Mouse (Mus musculus): ENCODE data around the gene E030030I06Rik. TPM values are rescaled to one million over a fixed set of nuclear protein-coding genes. Genes with fewer than 3 reads are reported as not detected.
"Not testable (repeated sequence)": the region's sequence is repeated elsewhere in the genome, so short reads cannot be mapped to it uniquely, and the experiment has no call there.

E030030I06Rik gene
- polyA plus RNA-seq, 1 experiment from 2014 or later: 17.1 TPM

- H3K4me1 ChIP-seq (replicated peaks; ENCODE audit: control insufficient read depth, insufficient read depth, low read length); H3K27ac ChIP-seq (ENCODE audit: low read depth, low read length); H3K9me3 ChIP-seq (ENCODE audit: control insufficient read depth); H3K36me3 ChIP-seq (ENCODE audit: control insufficient read depth, insufficient read depth); H3K9ac ChIP-seq (ENCODE audit: low read depth, low read length): not testable (repeated sequence)
- peak; percentile 80 for ATAC-seq
- Histone ChIP-seq H3K4me2 (replicated peaks; ENCODE audit: low read depth) (peak within 1 kb of the TSS; percentile 68), H3K27me3 (replicated peaks; ENCODE audit: control insufficient read depth, insufficient read depth, low read length) (peaks cover 61% of the 10 kb centered on the region), H3K4me3 (ENCODE audit: low read depth, low read length) (peak within 1 kb of the TSS; percentile 38)
- peak; percentile 57 for TF ChIP-seq CTCF (IDR thresholded peaks at IDR 0.05; ENCODE audit: low read depth)
- under 1% methylated on average over 48 of the region's 48 CpGs for WGBS
These were observed 9.4 kb upstream of the E030030I06Rik start, which contains the start of the genes Raet1e and H60b for GRCm38 (mm10) chr10:22158310-22158999. Raet1e (plus strand) TSS chr10:22158569. H60b (plus strand) TSS chr10:22158586.

- WGBS: 43% methylated on average over 3 of the region's 3 CpGs
- peaks cover 68% of the 10 kb centered on the region for H3K27me3 ChIP-seq (replicated peaks; ENCODE audit: control insufficient read depth, insufficient read depth, low read length)
- no peak overlapping the region for H3K27ac ChIP-seq (ENCODE audit: low read depth, low read length)
- H3K9ac ChIP-seq (ENCODE audit: low read depth, low read length): no peak overlapping the region
- H3K36me3 ChIP-seq (ENCODE audit: control insufficient read depth, insufficient read depth): no peaks in the 10 kb centered on the region
- no peaks in the 10 kb centered on the region for H3K9me3 ChIP-seq (ENCODE audit: control insufficient read depth)
- H3K4me3 ChIP-seq (ENCODE audit: low read depth, low read length): no peak overlapping the region
- no peak overlapping the region for H3K4me2 ChIP-seq (replicated peaks; ENCODE audit: low read depth)
- ATAC-seq: no peak
- H3K4me1 ChIP-seq (replicated peaks; ENCODE audit: control insufficient read depth, insufficient read depth, low read length): no peaks in the 10 kb centered on the region
- TF ChIP-seq CTCF (IDR thresholded peaks at IDR 0.05; ENCODE audit: low read depth): no peak
These were observed 6.1 kb upstream of the E030030I06Rik start for GRCm38 (mm10) chr10:22154871-22155799.

GRCm38 (mm10) chr10:22154127-22154526, 5.1 kb upstream of the E030030I06Rik start:
- H3K27me3 ChIP-seq (replicated peaks; ENCODE audit: control insufficient read depth, insufficient read depth, low read length): peaks cover 65% of the 10 kb centered on the region
- under 1% methylated on average over 38 of the region's 38 CpGs for WGBS

GRCm38 (mm10) chr10:22153147-22153690, 4.1 kb upstream of the E030030I06Rik start:
- H3K27me3 ChIP-seq (replicated peaks; ENCODE audit: control insufficient read depth, insufficient read depth, low read length): peaks cover 57% of the 10 kb centered on the region
- 12% methylated on average over 6 of the region's 7 CpGs for WGBS
- H3K9ac ChIP-seq (ENCODE audit: low read depth, low read length); H3K9me3 ChIP-seq (ENCODE audit: control insufficient read depth); H3K4me3 ChIP-seq (ENCODE audit: low read depth, low read length); H3K4me2 ChIP-seq (replicated peaks; ENCODE audit: low read depth); H3K4me1 ChIP-seq (replicated peaks; ENCODE audit: control insufficient read depth, insufficient read depth, low read length); H3K36me3 ChIP-seq (ENCODE audit: control insufficient read depth, insufficient read depth); H3K27ac ChIP-seq (ENCODE audit: low read depth, low read length); ATAC-seq: not testable (repeated sequence)

More at GRCm38 (mm10) chr10:22154127-22154526, 5.1 kb upstream of the E030030I06Rik start:
- Histone ChIP-seq H3K4me3 (ENCODE audit: low read depth, low read length) (peak overlapping the region; percentile 20), H3K4me2 (replicated peaks; ENCODE audit: low read depth) (peak overlapping the region; percentile 54)
- H3K4me1 ChIP-seq (replicated peaks; ENCODE audit: control insufficient read depth, insufficient read depth, low read length); H3K36me3 ChIP-seq (ENCODE audit: control insufficient read depth, insufficient read depth); H3K9me3 ChIP-seq (ENCODE audit: control insufficient read depth); H3K9ac ChIP-seq (ENCODE audit: low read depth, low read length); H3K27ac ChIP-seq (ENCODE audit: low read depth, low read length); ATAC-seq: not testable (repeated sequence)

- not testable (repeated sequence) for H3K4me1 ChIP-seq (replicated peaks; ENCODE audit: control insufficient read depth, insufficient read depth, low read length); H3K9ac ChIP-seq (ENCODE audit: low read depth, low read length); H3K4me3 ChIP-seq (ENCODE audit: low read depth, low read length); H3K27ac ChIP-seq (ENCODE audit: low read depth, low read length); H3K36me3 ChIP-seq (ENCODE audit: control insufficient read depth, insufficient read depth); H3K4me2 ChIP-seq (replicated peaks; ENCODE audit: low read depth); ATAC-seq; H3K9me3 ChIP-seq (ENCODE audit: control insufficient read depth)
- whole genome bisulfite sequencing: 5% methylated on average over 11 of the region's 11 CpGs
- H3K27me3 ChIP-seq (replicated peaks; ENCODE audit: control insufficient read depth, insufficient read depth, low read length): peaks cover 49% of the 10 kb centered on the region
These were observed 3.0 kb upstream of the E030030I06Rik start for GRCm38 (mm10) chr10:22151863-22152640.

GRCm38 (mm10) chr10:22151056-22151862, 2.2 kb upstream of the E030030I06Rik start:
- 1% methylated on average over 54 of the region's 55 CpGs for WGBS
- not testable (repeated sequence) for H3K4me1 ChIP-seq (replicated peaks; ENCODE audit: control insufficient read depth, insufficient read depth, low read length); H3K9me3 ChIP-seq (ENCODE audit: control insufficient read depth); H3K27ac ChIP-seq (ENCODE audit: low read depth, low read length); ATAC-seq; H3K36me3 ChIP-seq (ENCODE audit: control insufficient read depth, insufficient read depth); H3K9ac ChIP-seq (ENCODE audit: low read depth, low read length)
- Histone ChIP-seq H3K27me3 (replicated peaks; ENCODE audit: control insufficient read depth, insufficient read depth, low read length) (peaks cover 41% of the 10 kb centered on the region), H3K4me3 (ENCODE audit: low read depth, low read length) (peak overlapping the region; percentile 72), H3K4me2 (replicated peaks; ENCODE audit: low read depth) (peak overlapping the region; percentile 98; the same call in 1 of the 2 replicates)

All from intestine, postnatal 0 days (tissue).